Mouse (Mus musculus) T-helper 17 cell (primary cell): Measurements from ENCODE around the gene Angptl4.

Source experiments
- in situ Hi-C, 2 experiments: fragments of 300-600 bp; cut with MboI, MseI; formaldehyde crosslinking; loops; 1 replicate in 1 of 2; 2 replicates in 1 of 2; pipeline ENCODE4 v1.15.1; 2025; ENCODE audit warnings: high pct_unique_total_duplicates in 2 of 2

The Angptl4 gene

GRCm38 (mm10) chr17:33804745-33805144, 23.1 kb upstream of the Angptl4 start:
- in situ Hi-C loops, result no loop called here

- in situ Hi-C loops, result no loop called here
These were observed 22.6 kb upstream of the Angptl4 start for GRCm38 (mm10) chr17:33804205-33804604.

GRCm38 (mm10) chr17:33802221-33802620, 20.6 kb upstream of the Angptl4 start:
- in situ Hi-C loops, result no loop called here

GRCm38 (mm10) chr17:33799277-33799676, 17.6 kb upstream of the Angptl4 start:
- in situ Hi-C loops, result loop anchor here in 1 of 2 experiments (5.0 kb wide), 1 partner anchor 52 kb away; no protein-coding TSS in a partner anchor

- in situ Hi-C loops, result loop anchor here in 1 of 2 experiments (5.0 kb wide), 1 partner anchor 51 kb away; no protein-coding TSS in a partner anchor
These were observed 16.7 kb upstream of the Angptl4 start for GRCm38 (mm10) chr17:33798306-33798705.

- in situ Hi-C loops, result no loop called here
These were observed 7.1 kb upstream of the Angptl4 start for GRCm38 (mm10) chr17:33788732-33789131.

GRCm38 (mm10) chr17:33786375-33786774, 4.7 kb upstream of the Angptl4 start:
- in situ Hi-C loops, result no loop called here

GRCm38 (mm10) chr17:33784939-33785338, 3.3 kb upstream of the Angptl4 start:
- in situ Hi-C loops, result no loop called here

- in situ Hi-C loops, result no loop called here
These were observed 1.8 kb upstream of the Angptl4 start for GRCm38 (mm10) chr17:33783408-33783807.

- in situ Hi-C loops, result no loop called here
These were observed 437 bp upstream of the Angptl4 start for GRCm38 (mm10) chr17:33782067-33782466.

GRCm38 (mm10) chr17:33780431-33780830, 1.2 kb downstream of the Angptl4 start:
- in situ Hi-C loops, result no loop called here

GRCm38 (mm10) chr17:33779967-33780295, 1.7 kb downstream of the Angptl4 start:
- in situ Hi-C loops, result no loop called here

- in situ Hi-C loops, result no loop called here
These were observed 2.2 kb downstream of the Angptl4 start for GRCm38 (mm10) chr17:33779271-33779966.

- in situ Hi-C loops, result no loop called here
These were observed 6.3 kb downstream of the Angptl4 start for GRCm38 (mm10) chr17:33775287-33775686.

GRCm38 (mm10) chr17:33774573-33775155, 7.0 kb downstream of the Angptl4 start:
- in situ Hi-C loops, result no loop called here

GRCm38 (mm10) chr17:33773871-33774572, 7.6 kb downstream of the Angptl4 start:
- in situ Hi-C loops, result no loop called here

- in situ Hi-C loops, result no loop called here
These were observed 8.2 kb downstream of the Angptl4 start for GRCm38 (mm10) chr17:33773426-33773825.

- in situ Hi-C loops, result no loop called here
These were observed 10.0 kb downstream of the Angptl4 start for GRCm38 (mm10) chr17:33771617-33772016.

GRCm38 (mm10) chr17:33766389-33766788, 15.2 kb downstream of the Angptl4 start:
- in situ Hi-C loops, result no loop called here

- in situ Hi-C loops, result no loop called here
These were observed 21.1 kb downstream of the Angptl4 start, which contains the start of gene Rab11b for GRCm38 (mm10) chr17:33760255-33761165. Gene Rab11b (minus strand): TSS chr17:33760530.

GRCm38 (mm10) chr17:33759767-33760254, 21.8 kb downstream of the Angptl4 start:
- in situ Hi-C loops, result no loop called here
